Mouse (Mus musculus): Measurements from ENCODE around the gene Wipf1. TPM values are rescaled to one million over a fixed set of nuclear protein-coding genes. Genes with fewer than 3 reads are reported as not detected.

The Wipf1 gene
- polyA plus RNA-seq, 1 experiment: 37.6 TPM

DNA sequence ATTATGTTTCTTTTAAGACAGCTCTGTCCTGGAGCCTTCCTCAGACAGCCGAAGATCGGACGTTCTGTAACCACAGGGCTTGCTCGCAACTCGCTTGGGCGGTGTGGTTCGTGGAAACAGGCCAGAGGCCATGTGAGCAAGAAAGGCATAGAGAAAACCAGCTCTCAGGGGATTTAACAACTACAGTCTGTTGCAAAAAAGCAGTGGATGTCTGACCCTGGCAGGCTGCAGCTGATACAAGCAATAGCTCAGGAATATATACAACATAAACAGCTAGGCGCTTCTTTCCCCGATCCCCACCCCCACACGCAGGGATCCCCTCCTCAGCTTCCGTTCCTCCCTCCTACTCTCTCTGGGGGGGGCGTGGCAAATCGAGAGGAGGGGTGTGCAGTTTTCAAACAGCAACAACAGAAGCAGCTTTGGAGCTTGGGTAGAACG lies 97.6 kb downstream of the Wipf1 start:
- TF ChIP-seq CTCF (IDR thresholded peaks at IDR 0.05; ENCODE audit: borderline replicate concordance, insufficient read depth, low read length) (no peak), POLR2A (IDR thresholded peaks at IDR 0.05; ENCODE audit: low read depth, low read length) (no peak)
- Histone ChIP-seq H3K4me1 (ENCODE audit: control insufficient read depth, insufficient read depth, low read length) (peaks cover 4% of the 10 kb centered on the region), H3K4me3 (ENCODE audit: insufficient read depth, low read length) (no peak overlapping the region), H3K27ac (ENCODE audit: insufficient read depth, low read length) (no peak overlapping the region)

GRCm38 (mm10) chr2:73428803-73429468 lies 100.6 kb downstream of the Wipf1 start:
- H3K27ac ChIP-seq (ENCODE audit: insufficient read depth, low read length): peak overlapping the region; percentile 45
- TF ChIP-seq CTCF (IDR thresholded peaks at IDR 0.05; ENCODE audit: borderline replicate concordance, insufficient read depth, low read length) (no peak), POLR2A (IDR thresholded peaks at IDR 0.05; ENCODE audit: low read depth, low read length) (no peak)
- H3K4me3 ChIP-seq (ENCODE audit: insufficient read depth, low read length): no peak overlapping the region
- peaks cover 4% of the 10 kb centered on the region for H3K4me1 ChIP-seq (ENCODE audit: control insufficient read depth, insufficient read depth, low read length)

DNA sequence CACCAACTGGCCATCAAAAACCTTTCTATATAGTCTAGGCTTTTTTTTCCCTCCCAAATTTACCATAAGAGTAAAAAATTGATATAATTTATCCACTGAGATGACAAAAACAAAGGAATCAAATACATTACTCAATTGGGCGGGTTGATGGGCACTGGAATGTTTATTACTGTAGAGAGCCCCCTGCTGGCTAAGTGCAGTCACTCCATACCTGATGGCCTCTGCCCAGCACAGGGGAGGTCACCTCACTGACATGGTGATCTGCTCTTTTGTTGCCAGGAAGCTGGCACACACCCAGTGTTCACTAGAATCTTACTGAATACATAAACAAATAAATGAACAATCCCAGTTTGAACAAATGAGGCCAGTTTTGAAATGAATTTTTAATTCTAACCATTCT lies 102.2 kb downstream of the Wipf1 start:
- TF ChIP-seq POLR2A (IDR thresholded peaks at IDR 0.05; ENCODE audit: low read depth, low read length) (no peak), CTCF (IDR thresholded peaks at IDR 0.05; ENCODE audit: borderline replicate concordance, insufficient read depth, low read length) (peak; percentile 53; the same call in 1 of the 2 replicates)
- H3K4me1 ChIP-seq (ENCODE audit: control insufficient read depth, insufficient read depth, low read length): peaks cover 4% of the 10 kb centered on the region
- no peak overlapping the region for H3K4me3 ChIP-seq (ENCODE audit: insufficient read depth, low read length)

DNA sequence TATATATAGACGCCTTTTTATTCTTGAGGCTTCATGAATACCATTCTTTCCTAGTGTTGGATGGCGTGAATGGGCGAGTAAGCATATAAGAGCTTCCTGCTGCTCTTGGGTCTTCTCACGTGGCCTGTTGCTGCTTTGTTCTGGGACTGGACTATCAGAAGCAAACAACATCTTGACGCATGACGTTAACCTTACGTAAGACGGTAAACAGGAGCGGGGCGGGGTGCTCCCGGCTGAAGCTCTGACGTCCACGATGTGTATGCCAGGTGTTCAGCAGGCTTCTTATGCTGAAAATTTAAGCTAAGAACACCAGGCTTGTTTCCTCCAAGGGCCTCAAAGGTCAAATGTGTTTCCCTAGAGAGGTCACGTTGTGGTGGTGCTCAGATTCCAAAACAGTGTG lies 103.7 kb downstream of the Wipf1 start:
- H3K27ac ChIP-seq (ENCODE audit: insufficient read depth, low read length): no peak overlapping the region
- no peak overlapping the region for H3K4me3 ChIP-seq (ENCODE audit: insufficient read depth, low read length)
- peaks cover 4% of the 10 kb centered on the region for H3K4me1 ChIP-seq (ENCODE audit: control insufficient read depth, insufficient read depth, low read length)
- no peak for TF ChIP-seq POLR2A (IDR thresholded peaks at IDR 0.05; ENCODE audit: low read depth, low read length)
- no peak for TF ChIP-seq CTCF (IDR thresholded peaks at IDR 0.05; ENCODE audit: borderline replicate concordance, insufficient read depth, low read length)

More for the DNA sequence above, 102.2 kb downstream of the Wipf1 start:
- H3K27ac ChIP-seq (ENCODE audit: insufficient read depth, low read length): no peak overlapping the region

GRCm38 (mm10) chr2:73419730-73420129 lies 109.8 kb downstream of the Wipf1 start:
- Histone ChIP-seq H3K4me3 (ENCODE audit: insufficient read depth, low read length) (no peak overlapping the region), H3K27ac (ENCODE audit: insufficient read depth, low read length) (no peak overlapping the region), H3K4me1 (ENCODE audit: control insufficient read depth, insufficient read depth, low read length) (no peaks in the 10 kb centered on the region)
- TF ChIP-seq POLR2A (IDR thresholded peaks at IDR 0.05; ENCODE audit: low read depth, low read length) (no peak), CTCF (IDR thresholded peaks at IDR 0.05; ENCODE audit: borderline replicate concordance, insufficient read depth, low read length) (no peak)

DNA sequence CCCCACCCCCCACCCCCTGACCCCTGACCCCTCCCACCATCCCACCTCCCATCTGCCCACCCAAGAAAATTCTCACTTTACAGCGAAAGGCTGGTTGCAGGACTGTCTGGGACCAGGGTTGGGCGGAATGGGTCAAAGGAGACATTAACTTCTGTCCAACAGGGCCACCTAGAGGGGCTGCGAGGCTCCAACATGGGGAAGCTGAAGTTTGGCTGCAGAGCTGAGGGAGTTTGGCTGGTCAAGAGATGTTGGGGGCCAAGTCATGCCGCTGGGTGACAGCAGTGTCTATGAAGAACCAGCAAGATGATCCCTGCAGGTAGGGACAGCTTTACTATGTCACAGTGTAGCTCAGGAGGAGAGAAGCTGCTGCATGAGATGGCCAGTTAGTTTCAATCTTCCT lies 110.2 kb downstream of the Wipf1 start:
- no peak overlapping the region for H3K27ac ChIP-seq (ENCODE audit: insufficient read depth, low read length)
- no peaks in the 10 kb centered on the region for H3K4me1 ChIP-seq (ENCODE audit: control insufficient read depth, insufficient read depth, low read length)
- no peak overlapping the region for H3K4me3 ChIP-seq (ENCODE audit: insufficient read depth, low read length)
- TF ChIP-seq POLR2A (IDR thresholded peaks at IDR 0.05; ENCODE audit: low read depth, low read length) (no peak), CTCF (IDR thresholded peaks at IDR 0.05; ENCODE audit: borderline replicate concordance, insufficient read depth, low read length) (no peak)

DNA sequence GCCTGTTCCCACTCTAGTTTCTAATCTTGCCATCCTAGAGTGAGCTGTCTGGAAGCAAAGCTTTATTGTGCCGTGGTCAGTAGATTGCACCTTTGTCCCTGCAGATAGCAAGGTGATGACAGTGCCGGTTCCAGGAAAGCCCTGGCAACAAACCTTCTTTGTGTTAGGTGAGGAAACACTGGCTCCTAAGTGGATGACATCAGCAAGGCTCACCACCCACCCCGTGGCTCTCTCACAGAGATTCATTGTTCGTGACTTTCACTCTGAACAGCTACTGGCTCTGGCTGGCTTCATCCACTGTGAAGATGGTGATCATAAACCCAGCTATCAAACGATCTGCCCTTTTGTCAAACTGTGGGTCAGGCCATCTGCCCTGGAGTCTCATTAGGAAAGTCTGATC lies 113.6 kb downstream of the Wipf1 start:
- no peak overlapping the region for H3K4me3 ChIP-seq (ENCODE audit: insufficient read depth, low read length)
- H3K4me1 ChIP-seq (ENCODE audit: control insufficient read depth, insufficient read depth, low read length): no peaks in the 10 kb centered on the region
- TF ChIP-seq POLR2A (IDR thresholded peaks at IDR 0.05; ENCODE audit: low read depth, low read length): no peak
- TF ChIP-seq CTCF (IDR thresholded peaks at IDR 0.05; ENCODE audit: borderline replicate concordance, insufficient read depth, low read length): no peak
- no peak overlapping the region for H3K27ac ChIP-seq (ENCODE audit: insufficient read depth, low read length)

GRCm38 (mm10) chr2:73410076-73410475 lies 119.5 kb downstream of the Wipf1 start:
- Histone ChIP-seq H3K4me3 (ENCODE audit: insufficient read depth, low read length) (no peak overlapping the region), H3K27ac (ENCODE audit: insufficient read depth, low read length) (no peak overlapping the region), H3K4me1 (ENCODE audit: control insufficient read depth, insufficient read depth, low read length) (no peaks in the 10 kb centered on the region)
- TF ChIP-seq CTCF (IDR thresholded peaks at IDR 0.05; ENCODE audit: borderline replicate concordance, insufficient read depth, low read length): no peak
- TF ChIP-seq POLR2A (IDR thresholded peaks at IDR 0.05; ENCODE audit: low read depth, low read length): no peak

DNA sequence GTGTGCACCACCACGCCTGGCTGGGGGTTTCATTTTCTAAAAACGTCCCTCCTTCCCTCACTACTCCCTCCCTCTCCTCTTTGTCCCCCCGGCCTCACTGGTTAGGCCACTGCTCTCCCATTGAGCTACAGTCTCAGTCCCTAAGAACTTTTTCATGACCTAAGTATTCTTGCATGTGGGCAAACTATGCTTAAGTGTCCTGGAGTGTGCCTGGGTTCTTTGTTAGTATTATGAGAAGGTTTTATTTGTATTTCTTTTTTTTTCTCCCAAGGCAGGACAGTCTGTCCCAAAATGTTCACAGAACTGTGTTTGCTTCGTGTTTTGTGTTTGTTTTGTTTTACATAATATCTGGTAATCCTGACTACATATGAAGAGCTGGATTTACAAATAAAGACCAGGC lies 121.9 kb downstream of the Wipf1 start:
- no peak for TF ChIP-seq CTCF (IDR thresholded peaks at IDR 0.05; ENCODE audit: borderline replicate concordance, insufficient read depth, low read length)

GRCm38 (mm10) chr2:73406336-73406915 lies 123.1 kb downstream of the Wipf1 start:
- Histone ChIP-seq H3K4me3 (ENCODE audit: insufficient read depth, low read length) (no peak overlapping the region), H3K4me1 (ENCODE audit: control insufficient read depth, insufficient read depth, low read length) (no peaks in the 10 kb centered on the region), H3K27ac (ENCODE audit: insufficient read depth, low read length) (no peak overlapping the region)
- TF ChIP-seq POLR2A (IDR thresholded peaks at IDR 0.05; ENCODE audit: low read depth, low read length): no peak
- TF ChIP-seq CTCF (IDR thresholded peaks at IDR 0.05; ENCODE audit: borderline replicate concordance, insufficient read depth, low read length): no peak

More for the DNA sequence above, 121.9 kb downstream of the Wipf1 start:
- H3K4me3 ChIP-seq (ENCODE audit: insufficient read depth, low read length): no peak overlapping the region
- no peak overlapping the region for H3K27ac ChIP-seq (ENCODE audit: insufficient read depth, low read length)
- no peaks in the 10 kb centered on the region for H3K4me1 ChIP-seq (ENCODE audit: control insufficient read depth, insufficient read depth, low read length)
